In the genomic region with DNA sequence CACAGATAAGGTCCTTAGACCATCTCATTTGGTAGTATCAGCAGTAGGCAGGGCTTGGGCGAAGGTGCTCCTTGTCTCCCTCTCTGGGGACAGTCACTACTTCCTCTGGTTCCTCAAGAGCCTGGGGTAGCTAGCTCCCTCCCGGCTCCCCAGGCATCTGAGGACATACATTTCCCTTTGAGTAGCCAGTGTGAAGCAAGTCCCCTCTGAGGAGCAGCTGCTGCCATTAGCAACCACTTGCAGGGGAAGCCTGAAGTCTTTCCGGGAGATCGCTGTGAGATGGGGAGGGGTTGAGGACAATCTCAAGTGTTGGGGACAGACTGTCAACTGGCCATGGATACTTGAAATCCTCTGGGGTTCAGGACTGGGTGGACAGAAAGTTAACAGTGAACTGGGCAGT, we compare ENCODE assay signal across 9 mouse cellular contexts.
DNase-seq lines count a peak whose midpoint lies in the region; ATAC-seq and TF ChIP-seq lines count a peak whose summit lies in the region.
"Had no signal": no experiment of that assay in that cellular context is flagged by ENCODE, and none has a peak within 500 bp of the region (broad histone marks: within the 10 kb centered on the region; RNA-seq: fewer than 3 reads in every experiment).

No protein-coding gene starts in this region.

- peaks cover 2% of the 10 kb centered on the region; the same call in 1 of the 2 replicates for H3K27me3 ChIP-seq in forebrain, embryonic 11.5 days (ENCODE audit: control insufficient read depth, insufficient read depth, low read length)
- peaks cover 39% of the 10 kb centered on the region for H3K27me3 ChIP-seq in forebrain, embryonic 12.5 days
- H3K27me3 ChIP-seq in lung, embryonic 14.5 days (ENCODE audit: insufficient read depth, low read length), result no peaks in the 10 kb centered on the region
- H3K27me3 ChIP-seq in intestine, postnatal 0 days (replicated peaks; ENCODE audit: control insufficient read depth, insufficient read depth, low read length), result no peaks in the 10 kb centered on the region
- H3K27me3 ChIP-seq in small intestine, adult 2 months (ENCODE audit: control insufficient read depth, insufficient read depth, low read length), result no peaks in the 10 kb centered on the region
- H3K27me3 ChIP-seq: stomach, embryonic 15.5 days had no signal

- H3K9me3 ChIP-seq in forebrain, embryonic 11.5 days (ENCODE audit: control insufficient read depth, low read length), result no peaks in the 10 kb centered on the region
- no peaks in the 10 kb centered on the region for H3K9me3 ChIP-seq in forebrain, embryonic 12.5 days
- H3K9me3 ChIP-seq in lung, embryonic 14.5 days (ENCODE audit: low read depth, low read length), result no peaks in the 10 kb centered on the region
- no peaks in the 10 kb centered on the region for H3K9me3 ChIP-seq in intestine, postnatal 0 days (ENCODE audit: control insufficient read depth)
- H3K9me3 ChIP-seq: stomach, embryonic 15.5 days had no signal

- H3K27ac ChIP-seq in forebrain, embryonic 11.5 days (ENCODE audit: low read depth, low read length), result no peak overlapping the region
- no peak overlapping the region for H3K27ac ChIP-seq in forebrain, embryonic 12.5 days
- peak overlapping the region; percentile 9; the same call in 1 of the 2 replicates for H3K27ac ChIP-seq in lung, embryonic 14.5 days (ENCODE audit: low read depth)
- 0 out of 2 replicates have a peak overlapping the region, but pooled peaks have one; percentile 21 for H3K27ac ChIP-seq in intestine, postnatal 0 days (ENCODE audit: low read depth, low read length)
- H3K27ac ChIP-seq in small intestine, adult 2 months (ENCODE audit: insufficient read depth, low read depth, low read length), result peak overlapping the region; percentile 93

- no peaks in the 10 kb centered on the region; the same call in 1 of the 2 replicates for H3K36me3 ChIP-seq in forebrain, embryonic 11.5 days (ENCODE audit: control insufficient read depth, insufficient read depth, low read length)
- H3K36me3 ChIP-seq in forebrain, embryonic 12.5 days (replicated peaks), result peaks cover 30% of the 10 kb centered on the region
- H3K36me3 ChIP-seq in lung, embryonic 14.5 days (ENCODE audit: insufficient read depth), result peaks cover 29% of the 10 kb centered on the region
- H3K36me3 ChIP-seq in intestine, postnatal 0 days (ENCODE audit: control insufficient read depth, insufficient read depth), result peaks cover 27% of the 10 kb centered on the region
- peaks cover 13% of the 10 kb centered on the region for H3K36me3 ChIP-seq in small intestine, adult 2 months (ENCODE audit: control insufficient read depth, insufficient read depth, low read length)

- TF ChIP-seq POLR2A in small intestine, adult 2 months (IDR thresholded peaks at IDR 0.05; ENCODE audit: low read depth, low read length), result no peak

- peaks cover 10% of the 10 kb centered on the region for H3K4me1 ChIP-seq in forebrain, embryonic 11.5 days (replicated peaks; ENCODE audit: control insufficient read depth, insufficient read depth, low read length)
- peaks cover 17% of the 10 kb centered on the region for H3K4me1 ChIP-seq in forebrain, embryonic 12.5 days
- peaks cover 27% of the 10 kb centered on the region for H3K4me1 ChIP-seq in lung, embryonic 14.5 days (ENCODE audit: insufficient read depth)
- H3K4me1 ChIP-seq in intestine, postnatal 0 days (replicated peaks; ENCODE audit: control insufficient read depth, insufficient read depth, low read length), result peaks cover 13% of the 10 kb centered on the region
- H3K4me1 ChIP-seq in small intestine, adult 2 months (ENCODE audit: control insufficient read depth, insufficient read depth, insufficient read length, low read length), result peaks cover 40% of the 10 kb centered on the region

- no peak overlapping the region for H3K4me3 ChIP-seq in forebrain, embryonic 11.5 days (ENCODE audit: low read depth, low read length)
- H3K4me3 ChIP-seq in forebrain, embryonic 12.5 days (replicated peaks), result no peak overlapping the region
- no peak overlapping the region for H3K4me3 ChIP-seq in lung, embryonic 14.5 days (ENCODE audit: low read depth, low read length)
- H3K4me3 ChIP-seq in intestine, postnatal 0 days (ENCODE audit: low read depth, low read length), result no peak overlapping the region
- no peak overlapping the region for H3K4me3 ChIP-seq in small intestine, adult 2 months (ENCODE audit: low read depth, low read length)

- no peak for ATAC-seq in forebrain, embryonic 11.5 days (replicated peaks; ENCODE audit: low FRiP score)
- no peak for ATAC-seq in forebrain, embryonic 12.5 days (ENCODE audit: low FRiP score)
- no peak for ATAC-seq in lung, embryonic 14.5 days (ENCODE audit: insufficient read depth)
- no peak for ATAC-seq in intestine, postnatal 0 days

- no peak overlapping the region for H3K4me2 ChIP-seq in forebrain, embryonic 11.5 days (ENCODE audit: low read depth, low read length, severe bottlenecking)
- H3K4me2 ChIP-seq in forebrain, embryonic 12.5 days, result no peak overlapping the region
- H3K4me2 ChIP-seq in lung, embryonic 14.5 days, result peak overlapping the region; percentile 90
- H3K4me2 ChIP-seq in intestine, postnatal 0 days (replicated peaks; ENCODE audit: low read depth), result peak overlapping the region; percentile 81

- peak; percentile 50 for DNase-seq in forebrain, embryonic 11.5 days (ENCODE audit: low spot score)
- DNase-seq in lung, embryonic 14.5 days, result peak; percentile 50
- no peak for DNase-seq in lung, postnatal 25 days (ENCODE audit: low spot score)
- no peak for DNase-seq in MN1 (ENCODE audit: low spot score)
- DNase-seq in left cerebral cortex, postnatal 14 days (ENCODE audit: low spot score in 2 of 2), result no peak

- no peak overlapping the region for H3K9ac ChIP-seq in forebrain, embryonic 11.5 days (ENCODE audit: low read length)
- no peak overlapping the region for H3K9ac ChIP-seq in forebrain, embryonic 12.5 days
- H3K9ac ChIP-seq in lung, embryonic 14.5 days, result no peak overlapping the region
- H3K9ac ChIP-seq in intestine, postnatal 0 days (ENCODE audit: low read depth, low read length), result no peak overlapping the region
- H3K9ac ChIP-seq: stomach, embryonic 15.5 days had no signal

- 90% methylated on average over 4 of the region's 4 CpGs for WGBS in forebrain, embryonic 11.5 days
- WGBS in forebrain, embryonic 12.5 days, result 79% methylated on average over 4 of the region's 4 CpGs
- 29% methylated on average over 4 of the region's 4 CpGs for WGBS in lung, embryonic 14.5 days
- 55% methylated on average over 4 of the region's 4 CpGs for WGBS in intestine, postnatal 0 days
- WGBS in small intestine, adult 2 months, result 69% methylated on average over 4 of the region's 4 CpGs

- intact Hi-C loops in left cerebral cortex, postnatal 14 days (cut with DNase I), result no loop called here

- no peak for TF ChIP-seq CTCF in lung, embryonic 14.5 days (IDR thresholded peaks at IDR 0.05; ENCODE audit: low read depth)
- TF ChIP-seq CTCF in intestine, postnatal 0 days (IDR thresholded peaks at IDR 0.05; ENCODE audit: low read depth), result no peak
- no peak for TF ChIP-seq CTCF in small intestine, adult 2 months (IDR thresholded peaks at IDR 0.05; ENCODE audit: extremely low read depth, insufficient read length, insufficient replicate concordance, low read depth, low read length)

Comparison
In these comparisons a context has a peak if more than half of its experiments do, and no peak if none do; other contexts are left out.
1. DNase-seq: peak in forebrain, embryonic 11.5 days (single experiment) and lung, embryonic 14.5 days (single experiment); none in lung, postnatal 25 days (single experiment), MN1 (single experiment) and left cerebral cortex, postnatal 14 days (0 of 2).
2. H3K27ac ChIP-seq: peak in lung, embryonic 14.5 days (single experiment), intestine, postnatal 0 days (single experiment) and small intestine, adult 2 months (single experiment); none in forebrain, embryonic 11.5 days (single experiment) and forebrain, embryonic 12.5 days (single experiment).
3. H3K4me2 ChIP-seq: peak in lung, embryonic 14.5 days (single experiment) and intestine, postnatal 0 days (single experiment); none in forebrain, embryonic 11.5 days (single experiment) and forebrain, embryonic 12.5 days (single experiment).